Mouse (Mus musculus) lung, postnatal 0 days (tissue): ENCODE results near the gene Picalm. TPM values are rescaled to one million over a fixed set of nuclear protein-coding genes. Genes with fewer than 3 reads are reported as not detected.
"Not testable (repeated sequence)": the region's sequence is repeated elsewhere in the genome, so short reads cannot be mapped to it uniquely, and the experiment has no call there.

Source experiments
- ATAC-seq: fragments of 200-750 bp; cut with Nextera tagmentation; 2 replicates; pipeline ENCODE4 v1.8.0; 2017; ENCODE audit warnings: moderate library complexity
- DNase-seq: peaks from one replicate; pipeline ENCODE4 v3.0.0-alpha.2; 2016; ENCODE audit warnings: low spot score
- H3K27ac ChIP-seq: fragments of 300-500 bp; sonication (generic); 2 replicates; pipeline ENCODE4 v1.5.1; 2014; ENCODE audit warnings: antibody characterized with exemption, mild to moderate bottlenecking, low read length, mixed read lengths
- H3K27me3 ChIP-seq: fragments of 300-500 bp; sonication (generic); replicated peaks from 2 replicates; pipeline ENCODE4 v1.6.1; 2014; ENCODE audit warnings: low read length, mixed read lengths; ENCODE audit not compliant: insufficient read depth
- H3K36me3 ChIP-seq: fragments of 300-500 bp; sonication (generic); 2 replicates; pipeline ENCODE4 v1.6.1; 2014; ENCODE audit warnings: low read length, mixed read lengths; ENCODE audit not compliant: insufficient read depth
- H3K4me1 ChIP-seq: fragments of 300-500 bp; sonication (generic); 2 replicates; pipeline ENCODE4 v1.6.1; 2014; ENCODE audit warnings: antibody characterized with exemption, low read depth, low read length, mixed read lengths; ENCODE audit not compliant: insufficient read depth
- H3K4me2 ChIP-seq: fragments of 300-500 bp; sonication (generic); replicated peaks from 2 replicates; pipeline ENCODE4 v1.6.1; 2014; ENCODE audit warnings: low read depth, mild to moderate bottlenecking, low read length, moderate library complexity, mixed read lengths
- H3K4me3 ChIP-seq: fragments of 300-500 bp; sonication (generic); 2 replicates; pipeline ENCODE4 v1.5.1; 2014; ENCODE audit warnings: low read depth, low read length
- H3K9ac ChIP-seq: fragments of 300-500 bp; sonication (generic); replicated peaks from 2 replicates; pipeline ENCODE4 v1.6.1; 2014; ENCODE audit warnings: low read depth, mild to moderate bottlenecking
- H3K9me3 ChIP-seq: fragments of 300-500 bp; sonication (generic); 2 replicates; pipeline ENCODE4 v1.6.1; 2016; ENCODE audit warnings: low read length, mixed read lengths
- CTCF ChIP-seq: IDR thresholded peaks from 2 replicates; pipeline ENCODE4 v1.5.1; 2016; ENCODE audit warnings: antibody characterized with exemption, mild to moderate bottlenecking
- EP300 ChIP-seq: IDR thresholded peaks from 2 replicates; pipeline ENCODE4 v1.6.1; 2016; ENCODE audit warnings: antibody characterized with exemption, mild to moderate bottlenecking, control low read depth
- WGBS: fragments of 180-500 bp; shearing (Covaris S2); extraction: QIAGEN DNeasy Blood & Tissue Kit; methylation state at CpG from one replicate; pipeline ENCODE4 v1.1.7; 2014; 5-methylcytosine and 5-hydroxymethylcytosine counted together
- polyA plus RNA-seq: library from polyadenylated mRNA; unstranded; fragments of >200 nt; fragmentation: Nextera tagmentation; extraction: Ambion mirVana; gene quantifications from 2 replicates; pipeline ENCODE4 v1.2.1, GENCODE M21; 2015

Gene Picalm
- polyA plus RNA-seq, 1 experiment from 2014 or later, result 52.0 TPM

GRCm38 (mm10) chr7:90210947-90211346, 80.9 kb downstream of the Picalm start:
- TF ChIP-seq CTCF (no peak), EP300 (no peak)
- no peak overlapping the region for H3K4me2 ChIP-seq
- peaks cover 14% of the 10 kb centered on the region; the same call in 1 of the 2 replicates for H3K36me3 ChIP-seq
- no peak overlapping the region for H3K4me3 ChIP-seq
- DNase-seq, result no peak
- no peaks in the 10 kb centered on the region for H3K27me3 ChIP-seq
- H3K9me3 ChIP-seq, result no peaks in the 10 kb centered on the region
- ATAC-seq, result no peak
- H3K27ac ChIP-seq, result no peak overlapping the region
- no peak overlapping the region for H3K9ac ChIP-seq
- no peaks in the 10 kb centered on the region for H3K4me1 ChIP-seq

DNA sequence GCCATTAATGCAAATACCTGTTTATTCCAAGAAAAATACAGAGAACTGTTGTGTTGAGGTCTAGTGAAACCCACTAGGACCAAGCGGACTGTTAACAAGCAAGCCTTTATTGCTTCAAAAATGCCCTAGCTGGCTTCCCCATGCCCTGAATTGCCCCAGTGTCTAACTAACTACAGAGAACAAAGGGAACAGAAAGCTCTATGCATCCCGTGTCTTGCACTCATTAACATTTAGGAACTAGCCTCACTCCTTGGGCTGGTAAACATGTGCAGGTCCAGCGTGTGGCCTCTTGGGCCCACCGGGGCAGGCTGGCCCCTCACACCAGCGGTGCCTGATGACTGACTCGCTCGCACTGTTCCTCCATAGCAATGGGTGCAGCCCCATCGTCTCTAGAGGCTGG, 86.5 kb downstream of the Picalm start:
- Histone ChIP-seq H3K4me3 (no peak overlapping the region), H3K36me3 (no peaks in the 10 kb centered on the region), H3K4me1 (no peaks in the 10 kb centered on the region), H3K4me2 (no peak overlapping the region), H3K27ac (no peak overlapping the region), H3K27me3 (no peaks in the 10 kb centered on the region), H3K9me3 (no peaks in the 10 kb centered on the region), H3K9ac (no peak overlapping the region)
- WGBS, result 72% methylated on average over 8 of the region's 8 CpGs
- TF ChIP-seq CTCF (no peak), EP300 (no peak)
- DNase-seq (no peak), ATAC-seq (no peak)

- Histone ChIP-seq H3K9me3 (no peaks in the 10 kb centered on the region), H3K27ac (no peak overlapping the region), H3K4me1 (no peaks in the 10 kb centered on the region), H3K4me2 (no peak overlapping the region), H3K9ac (no peak overlapping the region), H3K4me3 (no peak overlapping the region), H3K36me3 (no peaks in the 10 kb centered on the region), H3K27me3 (no peaks in the 10 kb centered on the region)
- WGBS, result 64% methylated on average over 5 of the region's 5 CpGs
- TF ChIP-seq CTCF (no peak), EP300 (no peak)
- DNase-seq, result no peak
- ATAC-seq, result no peak
Measured at GRCm38 (mm10) chr7:90218122-90218521, 88.1 kb downstream of the Picalm start.

DNA sequence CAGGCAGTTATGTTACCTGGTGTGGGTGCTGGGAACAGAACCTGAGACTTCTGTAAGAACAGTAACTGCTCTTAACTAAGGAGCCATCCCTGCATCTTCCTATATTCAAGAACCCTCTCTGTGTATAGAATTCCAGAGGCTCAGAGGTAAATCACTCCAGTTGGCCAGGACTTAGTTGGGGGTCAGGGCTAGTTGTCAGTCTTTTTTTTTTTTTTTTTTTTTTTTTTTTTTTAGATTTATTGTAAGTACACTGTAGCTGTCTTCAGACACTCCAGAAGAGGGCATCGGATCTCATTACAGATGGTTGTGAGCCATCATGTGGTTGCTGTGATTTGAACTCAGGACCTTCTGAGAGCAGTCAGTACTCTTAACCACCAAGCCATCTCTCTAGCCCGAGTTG, 91.5 kb downstream of the Picalm start:
- WGBS, result 62% methylated on average over 2 of the region's 2 CpGs
- H3K36me3 ChIP-seq, result no peaks in the 10 kb centered on the region
- no peak for TF ChIP-seq CTCF
- no peak for TF ChIP-seq EP300
- H3K4me3 ChIP-seq, result no peak overlapping the region
- H3K9me3 ChIP-seq, result no peaks in the 10 kb centered on the region
- H3K4me1 ChIP-seq, result no peaks in the 10 kb centered on the region
- no peak overlapping the region for H3K4me2 ChIP-seq
- no peak overlapping the region for H3K9ac ChIP-seq
- no peaks in the 10 kb centered on the region for H3K27me3 ChIP-seq
- DNase-seq (no peak), ATAC-seq (no peak)
- no peak overlapping the region for H3K27ac ChIP-seq

DNA sequence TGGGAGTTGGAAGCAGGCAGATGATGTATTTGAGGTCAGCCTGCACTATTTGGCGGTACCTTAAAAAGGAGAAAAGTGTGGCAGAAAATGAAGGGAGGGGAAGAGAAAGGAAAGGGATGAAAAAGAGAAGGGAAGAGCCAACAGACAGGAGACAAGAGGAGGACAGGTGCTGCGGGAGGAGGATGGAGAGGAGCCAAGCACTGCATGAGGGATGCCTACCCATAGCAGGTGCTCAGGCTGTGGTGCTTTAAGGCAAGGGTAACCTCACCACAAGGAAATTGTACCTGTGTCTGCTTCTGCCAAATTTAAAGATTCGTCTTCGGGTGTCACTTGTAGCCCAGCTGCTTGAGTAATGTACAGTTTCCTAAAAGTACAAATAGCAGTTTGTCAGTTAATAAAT, 98.1 kb downstream of the Picalm start:
- Histone ChIP-seq H3K36me3 (no peaks in the 10 kb centered on the region), H3K9me3 (no peaks in the 10 kb centered on the region), H3K9ac (no peak overlapping the region), H3K27me3 (no peaks in the 10 kb centered on the region), H3K4me2 (no peak overlapping the region), H3K27ac (no peak overlapping the region), H3K4me1 (no peaks in the 10 kb centered on the region), H3K4me3 (no peak overlapping the region)
- 60% methylated on average over 4 of the region's 4 CpGs for WGBS
- TF ChIP-seq CTCF, result no peak
- no peak for TF ChIP-seq EP300
- ATAC-seq (no peak), DNase-seq (no peak)

- not testable (repeated sequence) for H3K4me2 ChIP-seq, H3K36me3 ChIP-seq, H3K9me3 ChIP-seq, DNase-seq, H3K4me3 ChIP-seq, H3K27me3 ChIP-seq, H3K4me1 ChIP-seq, ATAC-seq, H3K27ac ChIP-seq, H3K9ac ChIP-seq
- peak; percentile 74 for TF ChIP-seq CTCF
Measured at GRCm38 (mm10) chr7:90228884-90229283, 98.9 kb downstream of the Picalm start.

GRCm38 (mm10) chr7:90231431-90231830, 101.4 kb downstream of the Picalm start:
- WGBS, result 46% methylated on average over 9 of the region's 9 CpGs
- Histone ChIP-seq H3K9ac (no peak overlapping the region), H3K27me3 (no peaks in the 10 kb centered on the region), H3K4me1 (no peaks in the 10 kb centered on the region), H3K27ac (no peak overlapping the region; the same call in 1 of the 2 replicates), H3K36me3 (no peaks in the 10 kb centered on the region), H3K4me3 (no peak overlapping the region), H3K9me3 (no peaks in the 10 kb centered on the region), H3K4me2 (peak overlapping the region; percentile 19; the same call in 1 of the 2 replicates)
- DNase-seq, result peak; percentile 76
- peak; percentile 88 for ATAC-seq
- TF ChIP-seq EP300 (peak; percentile 42; the same call in 1 of the 2 replicates), CTCF (no peak)
